Mouse (Mus musculus): ENCODE data around the gene Ncoa3.

GRCm38 (mm10) chr2:166062431-166062830 lies 70.0 kb downstream of the Ncoa3 start:
- TF ChIP-seq POLR2A (IDR thresholded peaks at IDR 0.05; ENCODE audit: borderline replicate concordance, extremely low read depth, insufficient read depth, insufficient read length, poor library complexity, severe bottlenecking) (no peak), CTCF (IDR thresholded peaks at IDR 0.05; ENCODE audit: borderline replicate concordance, extremely low read depth, insufficient read depth, insufficient read length) (no peak)
